Mouse (Mus musculus) spleen, postnatal 10 days (tissue): Measurements from ENCODE around the gene Zfp39.
A peak's percentile ranks its signal among the peaks of the same experiment; 100 is the strongest.

Source experiments
- DNase-seq, 2 experiments: peaks; one replicate each; pipeline ENCODE4 v3.0.0; 2021 to 2022; ENCODE audit warnings: low spot score in 2 of 2

The Zfp39 gene

DNA sequence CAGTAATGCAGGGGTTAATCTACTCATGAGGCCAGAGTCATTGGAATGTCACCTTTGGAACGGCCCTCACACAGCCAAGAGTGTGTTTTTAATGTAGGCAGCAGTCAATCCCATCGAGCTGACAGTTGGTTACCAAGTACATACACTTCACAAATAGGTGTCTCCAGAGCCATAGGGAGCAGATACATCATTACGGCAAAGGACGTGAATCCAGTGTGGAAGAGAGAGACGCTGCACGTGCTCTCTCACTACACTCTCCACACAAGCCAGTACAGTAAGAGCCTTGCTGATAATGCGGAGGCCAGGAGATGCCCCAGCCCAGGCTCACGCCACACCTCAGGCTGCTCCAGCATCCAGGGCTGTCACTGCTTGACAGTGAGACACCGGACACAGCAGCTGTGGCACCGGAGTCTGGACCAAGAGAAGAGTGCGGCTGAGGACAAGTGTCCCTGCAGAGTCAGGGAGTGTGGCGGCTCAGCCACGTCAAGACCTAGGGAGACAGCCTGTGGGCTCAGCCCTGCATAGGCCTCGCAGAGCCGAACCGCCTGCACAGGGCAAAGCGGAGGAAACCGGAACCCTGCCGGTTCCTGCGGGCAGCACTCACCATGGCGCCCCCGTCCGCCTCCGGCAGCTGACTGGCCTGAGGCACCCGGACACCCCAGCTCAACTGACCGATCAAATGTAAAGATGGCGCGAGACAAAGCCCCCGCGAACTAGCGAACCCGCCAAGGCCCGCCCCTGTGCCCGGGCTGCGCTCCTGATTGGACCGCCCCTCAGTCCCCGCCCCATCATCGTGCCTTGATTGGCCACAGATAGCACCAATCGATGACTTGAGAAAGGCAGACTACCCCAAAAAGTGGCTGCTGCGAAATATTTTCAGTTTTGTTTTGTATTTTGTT lies at the start of gene Zfp39:
TSS of gene Zfp39 (minus strand) at position 715 of the 899 bp plus-strand sequence.
- DNase-seq, result peak; percentile 97 to 99

DNA sequence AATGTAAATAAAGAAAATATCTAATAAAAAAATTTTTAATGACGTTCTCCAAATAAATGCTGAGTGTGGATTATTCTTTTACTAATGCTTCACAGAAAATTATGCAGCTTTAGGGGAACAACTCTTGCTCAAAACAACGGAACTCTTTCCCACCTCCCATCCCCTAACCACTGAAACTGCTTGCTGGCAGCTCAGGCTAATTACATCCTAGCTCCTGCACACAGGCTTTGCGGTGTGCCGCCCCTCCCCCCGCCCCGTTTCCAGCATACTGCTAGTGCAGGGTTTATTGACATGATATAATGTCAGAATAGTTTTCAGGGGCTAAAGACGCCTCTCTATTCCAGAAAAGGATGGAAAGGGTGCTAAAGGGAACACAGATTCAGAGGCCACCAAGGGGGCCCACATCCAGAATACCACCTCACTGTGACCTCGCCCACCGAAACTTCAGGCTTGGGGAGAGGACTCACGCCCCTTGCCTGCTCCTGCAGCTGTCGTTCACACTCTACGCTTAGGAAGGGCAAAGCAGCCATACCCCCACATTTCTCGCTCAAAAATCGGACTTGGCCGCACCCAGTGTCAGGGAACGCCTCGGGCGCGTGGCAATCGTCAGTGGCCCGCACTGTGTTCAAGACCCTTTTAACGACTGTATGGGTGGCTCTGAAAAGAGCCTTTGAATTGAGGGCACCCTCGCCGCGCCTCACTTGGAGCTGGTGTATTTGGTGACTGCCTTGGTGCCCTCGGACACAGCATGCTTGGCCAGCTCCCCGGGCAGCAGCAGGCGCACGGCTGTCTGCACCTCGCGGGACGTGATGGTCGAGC lies 49.5 kb upstream of the Zfp39 start:
- DNase-seq, result peak; percentile 69 to 75

DNA sequence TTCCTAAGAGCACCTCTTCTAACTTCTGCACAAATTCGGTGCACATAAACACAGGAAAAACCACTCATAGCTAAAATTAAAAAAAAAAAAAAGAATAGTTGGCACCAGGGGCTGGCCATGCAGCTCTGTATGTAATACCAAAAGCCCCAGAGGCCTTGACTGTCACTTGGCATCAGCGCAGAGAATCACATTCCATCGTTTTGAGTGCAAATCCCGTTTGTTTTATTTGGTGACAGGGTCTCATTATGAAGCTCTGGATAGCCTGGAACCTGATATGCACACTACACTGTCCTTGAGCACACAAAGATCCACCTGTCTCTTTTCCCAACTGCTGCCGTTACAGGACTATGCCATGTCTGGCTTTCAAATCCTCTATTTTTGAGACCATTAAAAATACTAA lies 47.2 kb upstream of the Zfp39 start:
- no peak for DNase-seq

DNA sequence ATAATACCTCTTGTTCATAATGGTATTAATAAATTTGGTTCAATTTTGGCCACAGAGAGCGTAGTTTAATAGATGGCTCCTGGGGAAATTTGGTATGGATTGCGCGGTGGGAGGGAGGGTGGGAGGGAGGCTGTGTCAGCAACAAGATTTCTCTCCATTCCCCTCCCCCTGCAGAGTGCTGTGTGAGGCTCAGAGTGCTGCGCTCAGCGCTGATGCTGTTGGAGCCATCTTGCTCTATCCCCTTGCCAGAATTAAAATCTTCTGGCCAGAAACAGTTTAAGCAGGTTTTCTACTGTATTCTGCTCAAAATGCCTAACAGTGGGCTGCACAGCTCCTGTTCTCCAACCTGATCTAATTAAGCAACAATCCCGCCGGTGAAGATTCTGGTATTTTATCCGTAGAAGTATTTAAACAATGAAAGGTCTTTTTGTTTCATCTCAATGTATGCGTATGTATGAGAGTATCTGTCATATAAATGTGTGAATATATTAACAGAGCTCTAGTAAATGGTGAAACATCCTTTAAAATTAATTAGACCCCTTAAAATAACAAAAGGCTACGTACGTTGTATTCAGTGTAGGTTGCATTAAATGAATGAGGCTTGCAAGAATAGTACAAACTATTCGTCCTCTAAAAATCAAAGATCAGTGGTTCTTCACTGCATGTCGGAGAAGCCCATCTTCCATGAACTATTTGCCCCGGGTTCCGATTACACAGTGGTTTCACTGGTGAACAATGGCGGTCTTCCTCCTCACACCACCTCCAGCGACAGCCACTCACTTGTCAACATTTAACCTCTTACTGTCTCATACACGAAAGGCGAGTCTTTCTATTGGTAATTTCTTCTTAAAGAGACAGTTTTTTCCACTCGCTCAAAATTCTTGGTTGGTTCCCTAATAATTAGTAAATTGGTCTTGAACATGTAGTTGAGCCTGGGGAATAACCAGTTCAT lies 45.7 kb upstream of the Zfp39 start:
- peak in 1 of 2 experiments; percentile 48 for DNase-seq

DNA sequence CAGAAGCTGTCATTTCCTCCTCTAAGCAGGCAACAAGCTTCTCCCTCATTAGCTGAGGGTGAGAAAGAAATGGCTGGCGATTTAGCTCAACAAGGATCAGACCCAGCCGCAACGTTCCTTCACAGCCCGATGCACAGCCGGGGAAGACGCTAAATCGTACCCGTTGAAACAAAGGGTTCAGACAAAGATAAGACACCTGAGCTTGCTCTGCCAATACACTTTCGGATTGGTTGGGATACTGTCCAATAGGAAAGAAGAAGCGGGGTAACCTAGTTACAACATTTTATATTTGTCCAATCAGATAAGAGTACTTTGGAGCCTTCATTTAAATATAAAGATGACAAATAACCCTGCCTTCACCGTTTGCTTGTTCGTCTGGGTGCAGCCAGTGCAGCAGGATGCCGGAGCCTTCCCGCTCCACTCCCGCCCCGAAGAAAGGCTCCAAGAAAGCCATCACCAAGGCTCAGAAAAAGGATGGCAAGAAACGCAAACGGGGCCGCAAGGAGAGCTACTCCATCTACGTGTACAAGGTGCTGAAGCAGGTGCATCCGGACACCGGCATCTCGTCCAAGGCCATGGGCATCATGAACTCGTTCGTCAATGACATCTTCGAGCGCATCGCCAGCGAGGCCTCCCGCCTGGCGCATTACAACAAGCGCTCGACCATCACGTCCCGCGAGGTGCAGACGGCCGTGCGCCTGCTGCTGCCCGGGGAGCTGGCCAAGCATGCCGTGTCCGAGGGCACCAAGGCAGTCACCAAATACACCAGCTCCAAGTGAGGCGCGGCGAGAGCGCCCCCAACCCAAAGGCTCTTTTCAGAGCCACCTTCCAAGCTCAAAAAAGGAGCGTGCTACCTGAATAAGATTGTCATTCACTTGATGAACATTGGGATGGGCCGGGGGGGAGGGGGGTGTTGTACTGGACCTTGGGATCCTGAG lies 44.8 kb upstream of the Zfp39 start, which contains the start of gene Hist3h2ba:
TSS of gene Hist3h2ba (plus strand) at position 379 of the 938 bp plus-strand sequence.
- peak; percentile 77 to 84 for DNase-seq

DNA sequence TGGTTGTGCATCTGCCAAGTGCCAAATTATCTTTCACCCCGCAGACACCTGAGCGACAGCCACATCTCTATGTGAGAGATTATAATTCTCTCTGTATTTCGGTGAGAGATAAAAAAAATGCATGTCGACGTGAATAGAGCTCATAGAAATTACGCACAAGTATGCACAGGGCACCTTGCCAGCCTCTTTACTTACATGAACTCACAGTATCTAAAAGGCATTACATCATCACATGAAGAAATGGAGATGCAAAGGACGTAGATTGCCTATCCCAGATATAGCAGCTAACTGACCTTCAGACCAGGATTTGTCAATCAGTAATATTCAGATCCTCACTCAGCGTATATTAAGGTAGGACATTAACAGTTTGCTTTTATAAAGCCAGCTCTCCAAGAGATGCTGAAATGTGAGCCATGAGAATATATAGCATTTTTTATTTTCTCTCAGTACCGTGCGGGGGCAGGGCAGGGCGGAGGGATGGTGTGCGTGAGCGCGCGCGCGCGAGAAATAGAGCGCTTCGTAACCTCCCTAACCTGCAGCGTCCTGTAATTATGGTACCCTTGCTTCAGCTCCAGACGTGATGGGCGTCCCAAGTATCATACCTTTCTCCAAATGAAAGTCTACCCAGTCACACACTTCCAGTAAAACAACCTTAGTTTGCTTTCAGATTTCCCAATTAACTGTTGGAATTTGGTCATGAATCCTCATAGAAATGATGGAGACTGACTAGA lies 43.9 kb upstream of the Zfp39 start:
- peak; percentile 50 to 65 for DNase-seq

DNA sequence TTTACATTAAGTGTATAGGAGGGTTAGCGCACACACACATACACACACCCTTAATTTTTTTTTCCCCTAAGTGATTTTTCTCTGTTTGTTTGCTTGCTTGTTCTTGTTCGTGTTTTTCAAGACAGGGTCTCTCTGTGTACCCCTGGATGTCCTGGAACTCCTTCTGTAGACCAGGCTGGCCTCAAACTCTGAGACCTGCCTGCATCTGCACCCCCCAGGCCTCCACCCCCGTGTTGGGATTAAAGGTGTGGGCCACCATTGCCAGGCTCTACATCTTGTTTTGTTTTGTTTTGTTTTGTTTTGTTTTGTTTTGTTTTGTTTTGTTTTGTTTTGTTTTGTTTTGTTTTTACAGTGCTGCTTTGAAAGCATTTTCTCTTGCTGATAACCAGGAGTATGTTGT lies 43.3 kb upstream of the Zfp39 start:
- DNase-seq, result no peak

DNA sequence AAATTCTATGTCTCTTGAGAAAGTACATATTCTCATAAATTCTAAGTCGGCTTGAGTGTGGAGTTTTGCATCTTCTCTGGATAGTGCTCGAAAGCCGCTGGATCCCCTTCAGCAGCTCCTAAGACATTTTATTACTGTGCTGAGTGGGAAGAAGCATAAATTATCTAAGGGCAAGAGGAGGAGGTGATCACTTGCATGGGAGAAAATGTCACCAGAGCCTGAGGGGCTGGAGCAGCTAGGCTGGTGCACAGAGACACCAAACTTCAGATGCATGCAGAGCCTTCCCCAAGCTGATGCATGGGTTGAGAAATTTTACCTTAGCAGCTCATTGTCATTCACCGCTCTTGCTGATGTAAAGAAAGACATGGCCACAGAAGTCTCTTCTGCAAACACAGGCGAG lies 40.1 kb upstream of the Zfp39 start:
- no peak for DNase-seq

DNA sequence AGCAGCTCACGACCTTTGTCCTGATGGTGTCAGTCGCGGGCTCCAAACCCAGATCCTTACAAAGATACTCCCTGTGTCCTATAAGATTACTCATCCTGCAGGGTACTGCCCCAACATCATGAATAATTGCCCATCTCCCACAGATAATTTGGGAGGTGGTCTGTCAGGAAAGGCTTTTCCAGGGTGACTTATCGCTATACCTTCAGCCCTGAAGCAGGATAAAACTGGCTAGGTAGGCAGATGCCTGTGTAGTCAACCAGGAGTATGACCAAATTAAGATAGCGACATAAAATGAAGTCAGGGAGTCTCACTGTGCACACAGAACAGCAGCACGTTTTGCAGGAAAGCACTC lies 35.0 kb upstream of the Zfp39 start:
- no peak for DNase-seq

DNA sequence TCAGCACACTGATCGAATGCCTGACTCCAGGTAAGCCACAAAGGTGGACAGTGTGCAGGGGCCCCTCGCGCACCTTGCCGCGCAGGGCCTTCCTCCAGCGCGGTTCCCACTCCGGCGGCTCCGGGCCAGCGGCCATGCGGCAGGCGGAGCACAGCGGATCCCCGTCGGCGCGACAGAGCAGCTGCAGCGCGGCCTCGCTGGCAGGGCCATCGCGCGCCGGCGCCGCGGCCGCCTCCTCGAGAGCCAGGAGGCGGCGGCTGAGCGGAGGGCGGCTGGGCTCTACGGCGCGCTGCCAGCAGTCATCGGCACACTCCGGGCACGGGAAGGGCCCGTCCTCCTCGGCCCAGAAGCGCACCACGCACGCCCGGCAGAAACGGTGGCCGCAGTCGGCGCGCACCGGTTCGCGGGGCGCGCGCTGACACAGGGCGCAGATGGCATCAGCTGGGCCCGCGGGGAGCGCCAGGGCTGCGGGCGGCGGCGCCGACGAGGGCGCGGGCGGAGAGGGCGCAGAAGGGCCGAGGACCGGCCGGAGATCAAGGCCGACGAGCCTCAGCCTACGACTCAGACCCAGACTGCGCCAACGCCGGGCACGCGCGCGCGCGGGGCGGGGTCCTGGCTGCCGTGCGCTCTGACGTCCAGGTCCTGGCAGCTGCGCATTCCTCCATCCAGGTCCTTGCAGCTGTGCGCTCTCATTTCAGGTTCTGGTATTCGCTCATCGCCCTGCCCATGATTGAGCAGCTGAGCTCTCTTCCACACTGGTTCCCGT lies 34.5 kb upstream of the Zfp39 start, which contains the start of gene Rnf187:
TSS of gene Rnf187 (minus strand) at position 595 of the 766 bp plus-strand sequence.
- DNase-seq, result peak; percentile 88 to 93

DNA sequence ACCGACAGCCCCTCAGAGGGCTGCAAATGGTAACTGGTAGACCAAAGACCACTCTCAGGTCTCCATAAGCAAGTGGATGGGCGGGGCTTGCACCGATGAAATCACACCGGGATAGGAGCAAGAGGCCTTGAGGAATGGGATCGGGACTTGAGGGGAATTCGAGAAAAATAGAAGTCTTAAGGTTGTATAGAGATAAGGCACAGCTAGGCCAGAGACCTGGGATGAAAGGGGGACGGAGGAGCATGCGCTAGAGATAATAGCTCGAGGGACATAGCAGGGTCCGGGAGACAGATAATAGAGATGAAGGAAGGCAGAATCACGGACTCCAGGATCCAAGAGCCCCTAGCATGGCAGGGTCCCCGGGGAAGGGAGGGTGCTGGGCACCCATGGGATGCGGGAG lies 33.9 kb upstream of the Zfp39 start:
- DNase-seq, result peak in 1 of 2 experiments; percentile 63

DNA sequence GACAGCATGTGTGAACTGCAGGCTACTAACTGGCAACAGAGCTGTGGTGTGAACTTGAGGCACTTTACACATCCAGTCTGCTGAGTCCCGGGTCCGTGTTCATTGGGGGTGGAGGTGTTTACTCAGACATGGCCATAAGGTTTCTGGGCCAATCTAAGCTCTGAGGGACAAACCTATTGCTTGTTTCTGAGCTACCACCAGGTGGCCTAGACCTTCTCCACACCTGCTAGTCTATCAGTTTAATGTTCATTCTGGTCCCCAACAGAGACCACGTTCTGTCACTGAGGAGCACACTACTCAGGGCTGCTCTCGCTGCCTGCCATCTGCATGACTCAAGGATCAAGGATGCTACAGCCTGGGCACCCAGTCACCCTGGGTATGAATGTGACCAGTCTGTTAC lies 27.6 kb upstream of the Zfp39 start:
- peak in 1 of 2 experiments; percentile 49 for DNase-seq

DNA sequence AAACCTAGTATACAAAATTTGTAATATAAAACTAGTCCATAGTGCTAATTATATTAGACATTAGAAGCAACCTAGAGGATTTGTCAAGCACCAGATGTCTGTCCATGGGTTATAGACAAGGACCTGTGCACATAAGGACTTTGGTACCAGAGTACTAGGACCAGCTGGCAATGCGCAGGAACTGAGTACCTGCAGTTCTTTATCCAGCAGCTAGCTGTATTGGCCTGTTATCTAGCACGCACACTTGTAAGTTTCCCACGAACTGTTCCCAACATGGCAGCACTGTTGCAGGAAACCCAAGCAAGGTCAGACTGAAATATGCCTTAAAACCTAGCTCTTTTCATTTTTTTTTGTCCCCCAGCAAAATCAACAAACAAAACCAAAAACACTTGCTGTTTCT lies 26.2 kb upstream of the Zfp39 start:
- DNase-seq, result no peak

DNA sequence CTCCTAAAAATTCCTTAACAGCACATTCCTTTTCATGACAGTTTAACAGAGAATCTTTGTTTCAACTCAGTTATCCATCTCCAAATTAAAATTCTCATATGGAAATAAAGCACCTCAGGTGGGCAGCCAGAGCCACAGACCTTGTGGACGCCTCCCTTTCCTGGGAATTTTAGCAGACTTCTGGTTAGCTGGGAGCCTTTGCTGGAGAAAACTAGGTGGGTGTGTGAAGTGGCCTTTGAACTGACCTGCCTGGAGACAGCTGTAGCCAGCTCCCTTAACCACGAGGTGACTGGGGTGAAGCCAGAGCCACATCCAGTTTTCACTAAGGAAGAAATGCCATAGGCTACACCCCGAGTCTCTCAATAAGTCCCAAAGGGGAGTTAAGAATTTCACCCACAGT lies 25.6 kb upstream of the Zfp39 start:
- no peak for DNase-seq

DNA sequence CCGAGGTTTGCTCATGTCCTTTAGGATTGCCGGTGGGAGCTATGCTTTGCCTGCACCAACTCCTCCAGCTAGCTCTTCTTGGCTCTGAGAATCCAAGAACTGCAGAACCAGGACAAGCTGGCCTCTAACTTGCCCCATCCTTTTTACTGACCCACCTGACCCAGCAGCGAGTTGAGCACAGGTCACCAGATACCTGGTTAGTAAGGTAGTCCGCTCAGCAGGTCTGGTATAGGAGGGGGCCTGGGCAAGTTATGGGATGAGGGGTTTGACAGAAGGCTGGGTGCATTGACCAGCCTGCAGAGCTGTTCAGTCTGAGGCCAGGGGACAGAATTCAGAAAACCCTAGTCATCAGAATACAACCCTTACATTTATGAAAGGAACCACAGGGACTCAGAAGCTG lies 25.0 kb upstream of the Zfp39 start:
- no peak for DNase-seq

DNA sequence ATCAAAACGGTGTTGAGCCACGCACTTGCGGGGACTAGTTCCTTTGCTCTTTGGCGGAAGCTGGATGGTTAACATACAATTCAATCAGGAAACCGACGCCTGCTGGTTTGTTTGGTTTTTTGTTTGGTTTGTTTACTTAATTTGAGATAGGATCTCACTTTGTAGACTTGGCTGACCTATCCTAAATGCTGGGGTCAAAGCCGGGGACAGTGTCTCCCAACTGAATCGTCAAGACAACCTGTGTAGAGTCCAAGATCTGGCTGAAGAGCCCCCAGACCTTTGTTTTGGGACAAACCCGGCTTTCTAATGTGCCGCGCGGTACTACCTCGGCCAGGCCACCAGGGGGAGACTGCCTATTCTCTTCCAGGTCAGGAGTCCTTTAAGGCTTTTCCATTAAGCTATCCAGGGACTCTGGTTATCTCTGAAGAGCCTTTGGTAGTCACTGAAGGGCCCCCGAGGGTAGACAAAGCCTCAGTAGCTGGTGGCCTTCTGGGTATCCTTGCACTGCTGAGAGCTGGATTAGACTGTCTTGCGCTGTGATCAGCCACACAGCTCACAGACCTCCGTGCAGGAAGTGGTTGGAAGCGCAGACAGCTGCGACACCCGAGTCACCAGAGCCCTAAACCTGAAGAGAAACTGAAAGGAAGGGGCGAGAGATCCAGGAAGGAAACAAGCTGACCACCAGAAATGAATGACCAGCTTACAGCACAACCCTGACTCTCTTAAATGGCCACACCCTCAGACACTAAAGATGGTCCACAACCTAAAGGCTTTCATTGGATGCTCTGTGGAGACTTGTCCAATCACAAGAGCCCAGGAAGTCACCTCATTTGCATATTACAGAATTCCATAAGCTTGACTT lies 24.0 kb upstream of the Zfp39 start:
- DNase-seq, result peak; percentile 74 to 81

DNA sequence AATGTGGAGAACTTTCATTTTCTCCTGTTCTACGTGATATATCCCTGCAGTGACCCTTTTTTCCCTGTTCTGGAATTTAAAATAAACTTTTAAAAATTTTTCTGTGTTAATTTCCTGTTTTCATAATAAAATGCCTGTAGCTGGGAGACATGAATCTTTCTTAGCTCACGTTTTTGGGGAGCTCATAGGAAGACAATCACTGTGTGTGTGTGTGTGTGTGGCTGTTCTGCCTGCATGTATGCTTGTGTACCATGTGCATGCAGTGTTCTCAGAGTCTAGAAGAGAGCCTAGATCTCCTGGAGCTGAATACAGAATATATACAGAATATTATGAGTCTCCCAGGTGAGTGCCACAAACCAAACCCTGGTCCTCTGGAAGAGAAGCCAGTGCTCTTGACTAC lies 23.0 kb upstream of the Zfp39 start:
- DNase-seq, result no peak

DNA sequence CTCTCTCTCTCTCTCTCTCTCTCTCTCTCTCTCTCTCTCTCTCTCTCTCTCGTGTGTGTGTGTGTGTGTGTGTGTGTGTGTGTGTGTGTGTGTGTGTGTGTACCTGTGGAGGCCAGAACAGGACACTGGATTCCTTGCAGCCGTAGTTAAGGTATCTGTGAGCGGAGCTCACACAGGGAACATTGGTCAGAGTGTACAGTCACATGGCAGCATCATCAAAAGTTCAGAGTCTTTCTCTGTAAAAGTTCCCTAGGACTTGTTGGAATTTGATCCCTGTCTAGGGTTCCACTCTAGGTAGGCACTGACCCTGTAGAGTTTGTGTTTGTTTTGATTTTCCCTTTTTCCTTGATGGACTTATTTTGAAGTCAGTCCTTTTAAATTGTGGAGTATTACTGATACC lies 22.6 kb upstream of the Zfp39 start:
- no peak for DNase-seq
